Mouse (Mus musculus): ENCODE data around the gene Gm5916.

Gene Gm5916

DNA sequence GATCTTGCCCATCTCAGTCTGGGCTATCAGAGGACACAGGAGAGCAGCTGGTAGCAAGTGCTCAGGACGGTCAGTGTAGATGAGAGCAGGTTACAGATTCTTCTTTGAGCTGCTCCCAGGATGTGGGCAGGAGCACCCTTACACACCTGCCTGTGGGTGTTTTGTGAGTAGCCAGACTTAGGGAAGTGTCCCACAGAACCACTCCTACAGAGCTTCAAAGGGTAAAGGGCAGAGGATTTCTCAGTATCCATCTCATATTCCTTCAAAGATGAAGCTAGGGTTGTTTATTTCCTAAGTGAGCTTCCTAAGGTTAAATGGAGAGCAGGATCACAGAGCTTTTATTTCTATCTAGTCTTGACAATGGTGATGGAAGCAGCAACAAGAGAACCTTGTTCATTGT is at the start of gene Gm5916:
Gm5916 (minus strand) TSS at position 101 of the 400 bp plus-strand sequence.
- no peak for DNase-seq

Data from retina, postnatal 1 day (tissue).